Mouse (Mus musculus) liver (tissue): ENCODE measurements around the gene Stim2.
A peak's percentile ranks its signal among the peaks of the same experiment; 100 is the strongest.

Experiments
- DNase-seq: peaks from one replicate; pipeline ENCODE4 v3.0.0-alpha.2; 2020; ENCODE audit warnings: mixed read lengths

Gene Stim2

GRCm38 (mm10) chr5:53995316-53995715, 3.0 kb upstream of the Stim2 start:
- DNase-seq: peak; percentile 66

GRCm38 (mm10) chr5:53996822-53997221, 1.5 kb upstream of the Stim2 start:
- no peak for DNase-seq

GRCm38 (mm10) chr5:53998743-53999460, 603 bp downstream of the Stim2 start:
- DNase-seq: peak; percentile 57

- DNase-seq: no peak
Measured at GRCm38 (mm10) chr5:53999461-53999770, 1.1 kb downstream of the Stim2 start.

- no peak for DNase-seq
Measured at GRCm38 (mm10) chr5:53999831-54000230, 1.5 kb downstream of the Stim2 start.

- DNase-seq: no peak
Measured at GRCm38 (mm10) chr5:54001021-54001420, 2.7 kb downstream of the Stim2 start.

GRCm38 (mm10) chr5:54005111-54005864, 7.0 kb downstream of the Stim2 start:
- DNase-seq: no peak

- no peak for DNase-seq
Measured at GRCm38 (mm10) chr5:54005865-54006225, 7.5 kb downstream of the Stim2 start.

GRCm38 (mm10) chr5:54006845-54007244, 8.5 kb downstream of the Stim2 start:
- no peak for DNase-seq

- no peak for DNase-seq
Measured at GRCm38 (mm10) chr5:54007617-54008016, 9.3 kb downstream of the Stim2 start.

- DNase-seq: no peak
Measured at GRCm38 (mm10) chr5:54013271-54013670, 15.0 kb downstream of the Stim2 start.

- DNase-seq: no peak
Measured at GRCm38 (mm10) chr5:54017143-54017542, 18.8 kb downstream of the Stim2 start.

- DNase-seq: no peak
Measured at GRCm38 (mm10) chr5:54018856-54019255, 20.6 kb downstream of the Stim2 start.

GRCm38 (mm10) chr5:54019546-54019945, 21.2 kb downstream of the Stim2 start:
- DNase-seq: no peak

- DNase-seq: no peak
Measured at GRCm38 (mm10) chr5:54024610-54025009, 26.3 kb downstream of the Stim2 start.

GRCm38 (mm10) chr5:54025630-54026029, 27.3 kb downstream of the Stim2 start:
- DNase-seq: no peak

- DNase-seq: no peak
Measured at GRCm38 (mm10) chr5:54033217-54033616, 34.9 kb downstream of the Stim2 start.

- DNase-seq: no peak
Measured at GRCm38 (mm10) chr5:54034680-54035079, 36.4 kb downstream of the Stim2 start.

GRCm38 (mm10) chr5:54038615-54039014, 40.3 kb downstream of the Stim2 start:
- DNase-seq: no peak

- no peak for DNase-seq
Measured at GRCm38 (mm10) chr5:54040527-54040926, 42.2 kb downstream of the Stim2 start.

GRCm38 (mm10) chr5:54042013-54042412, 43.7 kb downstream of the Stim2 start:
- DNase-seq: no peak

GRCm38 (mm10) chr5:54045523-54045922, 47.2 kb downstream of the Stim2 start:
- peak; percentile 25 for DNase-seq

GRCm38 (mm10) chr5:54046432-54046831, 48.1 kb downstream of the Stim2 start:
- DNase-seq: no peak

- no peak for DNase-seq
Measured at GRCm38 (mm10) chr5:54049145-54049733, 50.9 kb downstream of the Stim2 start.
